Mouse (Mus musculus) forebrain, embryonic 13.5 days (tissue): Measurements from ENCODE around the gene Gstm6. TPM values are rescaled to one million over a fixed set of nuclear protein-coding genes. Genes with fewer than 3 reads are reported as not detected.
"Not testable (repeated sequence)": the region's sequence is repeated elsewhere in the genome, so short reads cannot be mapped to it uniquely, and the experiment has no call there.

Source experiments
- ATAC-seq: fragments of 200-750 bp; cut with Nextera tagmentation; 2 replicates; pipeline ENCODE4 v1.8.0; 2017
- H3K27ac ChIP-seq: fragments of 300-500 bp; sonication (generic); 2 replicates; pipeline ENCODE4 v1.5.1; 2015; ENCODE audit warnings: inconsistent platforms, mild to moderate bottlenecking, moderate library complexity
- H3K27me3 ChIP-seq: fragments of 300-500 bp; sonication (generic); 2 replicates; pipeline ENCODE4 v1.6.1; 2015; ENCODE audit warnings: mild to moderate bottlenecking, inconsistent platforms
- H3K36me3 ChIP-seq: fragments of 300-500 bp; sonication (generic); 2 replicates; pipeline ENCODE4 v1.6.1; 2015; ENCODE audit warnings: mild to moderate bottlenecking, inconsistent platforms; ENCODE audit not compliant: poor library complexity, severe bottlenecking
- H3K4me1 ChIP-seq: fragments of 300-500 bp; sonication (generic); 2 replicates; pipeline ENCODE4 v1.6.1; 2015; ENCODE audit warnings: inconsistent platforms
- H3K4me2 ChIP-seq: fragments of 300-500 bp; sonication (generic); 2 replicates; pipeline ENCODE4 v1.6.1; 2015; ENCODE audit warnings: inconsistent platforms, mild to moderate bottlenecking, moderate library complexity
- H3K4me3 ChIP-seq: fragments of 300-500 bp; sonication (generic); 2 replicates; pipeline ENCODE4 v1.5.1; 2015; ENCODE audit warnings: mild to moderate bottlenecking, inconsistent platforms
- H3K9ac ChIP-seq: fragments of 300-500 bp; sonication (generic); 2 replicates; pipeline ENCODE4 v1.6.1; 2015; ENCODE audit warnings: mild to moderate bottlenecking, inconsistent platforms
- H3K9me3 ChIP-seq: fragments of 300-500 bp; sonication (generic); replicated peaks from 2 replicates; pipeline ENCODE4 v1.6.1; 2016; ENCODE audit warnings: inconsistent platforms
- WGBS: fragments of 180-500 bp; shearing (Covaris S2); methylation state at CpG from one replicate; pipeline ENCODE4 v1.1.7; 2015; 5-methylcytosine and 5-hydroxymethylcytosine counted together
- polyA plus RNA-seq: library from polyadenylated mRNA; unstranded; fragments of >200 nt; fragmentation: Nextera tagmentation; extraction: Ambion mirVana; gene quantifications from 2 replicates; pipeline ENCODE4 v1.2.1, GENCODE M21; 2015

The Gstm6 gene
- polyA plus RNA-seq: 11.7 and 11.9 TPM in 2 replicates

DNA sequence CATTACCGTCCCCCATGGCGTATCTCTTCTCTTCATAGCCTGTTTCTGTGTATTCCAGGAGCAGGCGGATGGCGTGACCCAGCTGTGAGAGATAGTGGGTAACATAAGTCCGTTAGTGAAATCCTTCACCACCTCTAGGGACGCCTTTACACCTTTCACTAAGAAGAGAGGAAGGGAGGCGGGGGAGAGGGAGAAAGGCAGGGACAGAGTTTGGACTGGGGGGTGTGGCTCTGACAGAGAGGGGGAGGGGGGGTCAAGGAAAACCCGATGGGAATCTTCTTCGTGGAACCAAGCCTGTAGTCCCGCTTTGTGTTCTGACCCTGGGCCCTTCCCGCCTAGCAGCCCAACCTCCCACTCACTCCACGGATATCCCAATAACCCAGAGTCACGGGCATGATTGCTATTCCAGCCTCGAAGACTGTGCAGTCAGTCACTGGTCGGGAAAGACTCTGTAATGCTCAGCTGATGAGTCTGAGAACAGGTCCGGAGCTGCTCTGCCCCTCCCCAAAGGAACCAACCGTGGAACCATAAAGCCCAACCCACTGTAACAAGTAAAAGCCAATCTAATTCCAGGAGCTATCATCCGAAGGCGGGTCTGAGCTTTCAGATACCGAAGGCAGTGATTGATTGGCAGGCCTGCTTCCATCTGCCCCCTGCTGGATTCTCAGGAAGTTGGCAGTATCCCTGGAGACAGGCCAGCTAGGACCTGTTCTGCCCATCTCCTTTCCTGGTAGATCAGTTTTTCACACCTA lies at the start of gene Gstm6:
Gstm6 (minus strand) TSS at position 511 of the 752 bp plus-strand sequence.
- 14% methylated on average over 20 of the region's 20 CpGs for WGBS
- Histone ChIP-seq H3K36me3 (no peaks in the 10 kb centered on the region), H3K27me3 (no peaks in the 10 kb centered on the region), H3K4me1 (0 out of 2 replicates have a peak, but pooled peaks cover 3% of the 10 kb centered on the region), H3K27ac (no peak within 1 kb of the TSS), H3K4me2 (peak within 1 kb of the TSS; percentile 53), H3K4me3 (peak within 1 kb of the TSS; percentile 28), H3K9ac (peak within 1 kb of the TSS; percentile 41), H3K9me3 (no peaks in the 10 kb centered on the region)
- ATAC-seq: peak; percentile 87

DNA sequence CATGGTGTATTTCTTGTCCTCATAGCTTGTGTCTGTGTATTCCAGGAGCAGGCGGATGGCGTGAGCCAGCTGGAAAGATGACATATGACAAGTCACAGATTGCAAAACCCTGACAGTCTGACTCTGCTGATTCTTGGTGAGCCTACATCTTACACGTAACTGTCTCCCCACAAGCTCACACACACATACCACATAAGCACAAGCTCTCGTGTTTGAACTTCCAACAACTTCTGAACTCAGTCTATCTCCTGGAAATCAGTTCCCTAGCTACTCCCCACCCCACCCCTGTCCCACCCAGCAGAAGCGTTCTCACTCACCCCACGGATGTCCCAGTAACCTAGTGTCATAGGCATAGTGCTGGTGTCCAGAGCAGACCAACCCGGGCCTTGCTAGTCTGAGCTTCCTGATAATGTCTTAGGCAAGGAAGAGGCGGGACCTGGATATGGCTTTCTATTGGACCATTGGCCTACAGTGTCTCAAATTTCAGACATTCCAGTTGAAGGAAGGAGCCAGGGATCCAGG lies 42.6 kb upstream of the Gstm6 start, which contains the start of gene Gstm2:
Gstm2 (minus strand) TSS at position 413 of the 522 bp plus-strand sequence.
- WGBS: 71% methylated on average over 8 of the region's 8 CpGs
- Histone ChIP-seq H3K27me3 (no peaks in the 10 kb centered on the region), H3K9ac (no peak within 1 kb of the TSS), H3K36me3 (no peaks in the 10 kb centered on the region), H3K4me1 (no peaks in the 10 kb centered on the region), H3K27ac (no peak within 1 kb of the TSS), H3K4me2 (no peak within 1 kb of the TSS), H3K4me3 (no peak within 1 kb of the TSS), H3K9me3 (no peaks in the 10 kb centered on the region)
- ATAC-seq: no peak

DNA sequence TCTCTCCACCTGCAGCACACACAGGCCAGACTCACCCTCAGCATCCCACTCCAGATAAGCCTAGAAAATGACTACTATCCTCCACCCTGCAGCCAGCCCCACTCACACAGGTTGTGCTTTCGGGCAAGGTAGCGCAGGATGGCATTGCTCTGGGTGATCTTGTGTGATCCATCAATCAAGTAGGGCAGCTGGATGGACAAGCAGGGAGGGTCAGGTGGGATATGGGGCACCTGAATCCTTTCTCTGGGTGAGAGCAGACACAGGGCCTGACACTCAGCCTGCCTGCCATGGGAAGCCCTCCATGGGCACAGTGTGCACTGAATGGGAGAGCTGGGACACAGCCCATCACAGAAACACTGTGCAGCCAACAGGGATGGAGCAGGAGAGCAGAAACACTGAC lies 41.6 kb upstream of the Gstm6 start:
- 96% methylated on average over 2 of the region's 2 CpGs for WGBS
- not testable (repeated sequence) for H3K27me3 ChIP-seq, H3K4me2 ChIP-seq, H3K36me3 ChIP-seq, H3K9me3 ChIP-seq, H3K4me3 ChIP-seq, H3K9ac ChIP-seq, H3K27ac ChIP-seq, ATAC-seq, H3K4me1 ChIP-seq

DNA sequence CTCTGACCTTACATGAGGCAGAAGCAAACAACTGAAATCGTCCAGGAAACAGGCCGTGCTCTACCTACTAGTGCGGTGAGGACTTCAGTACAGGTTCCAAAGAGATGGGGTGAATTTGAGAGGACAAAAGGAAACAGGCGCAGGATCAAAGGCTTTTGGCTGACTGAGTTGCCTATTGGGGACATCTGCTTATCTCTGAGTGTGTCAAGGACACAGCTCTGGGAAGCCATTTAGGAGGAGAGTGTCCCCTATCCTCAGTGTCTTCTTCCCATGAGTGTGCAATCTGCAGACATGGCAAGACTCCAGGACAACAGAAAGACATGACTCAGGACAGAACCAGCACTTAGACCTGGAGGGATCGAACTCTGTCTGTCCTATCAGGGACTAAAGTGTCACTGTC lies 40.9 kb upstream of the Gstm6 start:
- ATAC-seq: no peak
- H3K4me2 ChIP-seq: no peak overlapping the region
- no peak overlapping the region for H3K4me3 ChIP-seq
- H3K27ac ChIP-seq: no peak overlapping the region
- H3K36me3 ChIP-seq: no peaks in the 10 kb centered on the region
- no peaks in the 10 kb centered on the region for H3K27me3 ChIP-seq
- 88% methylated on average over 5 of the region's 5 CpGs for WGBS
- H3K9me3 ChIP-seq: no peaks in the 10 kb centered on the region
- no peaks in the 10 kb centered on the region for H3K4me1 ChIP-seq
- H3K9ac ChIP-seq: no peak overlapping the region

DNA sequence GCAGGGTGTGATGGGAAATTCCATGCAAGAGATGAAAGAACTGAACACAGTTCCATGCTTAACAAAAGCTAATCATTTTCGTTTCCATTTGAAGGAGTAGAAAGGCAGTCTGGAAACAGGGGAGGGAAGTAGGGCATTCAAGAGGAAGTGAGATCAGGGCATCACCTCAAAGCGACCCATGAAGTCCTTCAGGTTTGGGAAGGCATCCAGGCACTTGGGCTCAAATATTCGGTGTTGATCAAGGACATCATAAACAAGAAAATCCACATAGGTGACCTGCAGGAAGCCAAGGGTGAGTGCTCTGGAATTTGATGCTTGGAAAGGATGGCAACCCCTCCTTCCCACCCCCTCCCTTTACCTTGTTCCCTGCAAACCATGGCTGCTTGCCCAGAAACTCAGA lies 40.2 kb upstream of the Gstm6 start:
- no peak overlapping the region for H3K27ac ChIP-seq
- WGBS: 78% methylated on average over 3 of the region's 3 CpGs
- ATAC-seq: no peak
- no peaks in the 10 kb centered on the region for H3K9me3 ChIP-seq
- H3K36me3 ChIP-seq: no peaks in the 10 kb centered on the region
- H3K4me2 ChIP-seq: no peak overlapping the region
- H3K4me3 ChIP-seq: no peak overlapping the region
- no peaks in the 10 kb centered on the region for H3K27me3 ChIP-seq
- no peak overlapping the region for H3K9ac ChIP-seq
- H3K4me1 ChIP-seq: no peaks in the 10 kb centered on the region

DNA sequence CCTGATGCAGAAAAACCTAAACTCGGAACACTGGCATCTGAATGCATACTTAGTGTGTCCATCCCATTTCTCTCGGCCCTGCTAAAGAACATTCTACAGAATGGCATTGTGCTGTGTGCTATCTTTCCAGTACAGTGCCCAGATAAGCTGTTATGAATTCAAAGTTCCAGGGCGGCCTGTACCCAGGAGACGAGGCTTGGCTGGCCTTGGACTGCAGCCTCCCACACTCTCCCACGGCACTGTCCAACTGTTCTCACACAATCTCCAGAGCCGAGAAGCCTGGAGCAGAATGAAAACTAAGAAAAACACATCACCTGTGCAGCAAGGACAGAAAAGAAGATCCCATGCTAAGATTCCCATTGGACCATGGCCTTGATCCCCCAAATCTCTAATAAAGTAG lies 39.2 kb upstream of the Gstm6 start:
- ATAC-seq: no peak
- H3K36me3 ChIP-seq: no peaks in the 10 kb centered on the region
- 85% methylated on average over 6 of the region's 6 CpGs for WGBS
- H3K4me1 ChIP-seq: no peaks in the 10 kb centered on the region
- H3K27me3 ChIP-seq: no peaks in the 10 kb centered on the region
- no peak overlapping the region for H3K4me3 ChIP-seq
- H3K4me2 ChIP-seq: no peak overlapping the region
- no peaks in the 10 kb centered on the region for H3K9me3 ChIP-seq
- H3K27ac ChIP-seq: no peak overlapping the region
- H3K9ac ChIP-seq: no peak overlapping the region

DNA sequence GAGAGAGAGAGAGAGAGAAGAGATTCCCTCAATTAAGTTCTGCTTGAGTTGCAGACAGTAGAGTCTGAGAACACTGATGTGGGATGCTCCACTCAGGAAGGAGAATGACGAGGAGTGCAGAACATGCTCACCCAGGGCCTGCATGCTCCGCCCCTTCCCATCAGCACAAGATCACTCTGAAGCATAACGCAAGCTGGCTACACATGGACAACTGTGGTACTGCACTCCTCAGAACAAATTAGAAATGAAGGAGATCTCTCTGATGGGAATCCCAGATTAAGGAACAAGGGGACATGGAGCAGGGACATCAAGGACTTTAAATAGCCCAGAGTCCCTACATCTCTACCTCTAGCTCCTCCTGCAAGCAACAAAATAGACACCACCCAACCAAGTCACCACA lies 37.7 kb upstream of the Gstm6 start:
- Histone ChIP-seq H3K27ac (no peak overlapping the region), H3K4me3 (no peak overlapping the region), H3K9ac (no peak overlapping the region), H3K27me3 (no peaks in the 10 kb centered on the region), H3K9me3 (no peaks in the 10 kb centered on the region), H3K36me3 (no peaks in the 10 kb centered on the region), H3K4me1 (no peaks in the 10 kb centered on the region), H3K4me2 (no peak overlapping the region)
- no peak for ATAC-seq
- WGBS: 73% methylated on average over 3 of the region's 3 CpGs

DNA sequence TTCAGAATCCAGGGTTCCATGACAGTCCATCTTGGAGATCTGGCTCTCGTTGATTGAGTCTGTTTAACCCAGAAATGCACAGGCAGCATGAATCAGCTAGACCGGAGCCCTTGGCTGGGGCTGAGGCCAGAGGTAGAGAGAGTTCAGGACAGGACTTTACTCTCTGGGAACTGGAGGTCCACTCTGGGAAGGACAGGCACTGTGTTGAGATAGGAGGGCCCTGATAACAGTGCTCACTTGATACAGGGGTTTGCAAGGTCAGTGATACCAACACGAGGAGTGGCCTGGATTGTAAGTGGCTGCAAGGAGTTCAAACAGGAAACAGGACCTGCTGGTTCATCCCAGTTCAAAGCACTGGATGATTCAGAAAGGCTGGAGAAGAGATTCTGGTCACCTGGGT lies 34.1 kb upstream of the Gstm6 start:
- no peak for ATAC-seq
- Histone ChIP-seq H3K9me3 (no peaks in the 10 kb centered on the region), H3K27me3 (no peaks in the 10 kb centered on the region), H3K4me3 (no peak overlapping the region), H3K9ac (no peak overlapping the region), H3K27ac (no peak overlapping the region), H3K4me2 (no peak overlapping the region), H3K36me3 (no peaks in the 10 kb centered on the region), H3K4me1 (no peaks in the 10 kb centered on the region)
- WGBS: 77% methylated on average over 3 of the region's 3 CpGs

DNA sequence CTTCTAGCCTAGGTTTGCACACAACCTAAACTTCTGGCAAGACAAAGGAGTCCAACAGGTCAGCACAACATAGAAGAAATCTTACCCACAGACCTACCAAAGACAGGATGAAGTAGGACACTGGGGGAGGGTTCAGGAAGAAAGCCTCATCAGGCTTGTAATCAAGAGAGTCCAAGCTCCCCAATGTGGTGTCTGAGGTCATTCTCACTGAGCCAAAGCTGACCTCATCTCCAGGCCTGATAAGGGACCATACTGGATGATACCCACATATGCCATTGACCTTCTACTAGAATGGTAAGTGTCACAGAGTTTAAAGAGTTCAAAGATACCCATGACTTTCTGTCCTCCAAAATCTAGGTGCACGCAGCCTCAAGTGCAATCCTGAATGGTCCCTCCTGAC lies 30.7 kb upstream of the Gstm6 start:
- no peak overlapping the region for H3K4me3 ChIP-seq
- no peak overlapping the region for H3K27ac ChIP-seq
- H3K36me3 ChIP-seq: no peaks in the 10 kb centered on the region
- no peak for ATAC-seq
- H3K4me2 ChIP-seq: no peak overlapping the region
- 93% methylated on average over 1 of the region's 1 CpGs for WGBS
- H3K4me1 ChIP-seq: no peaks in the 10 kb centered on the region
- no peaks in the 10 kb centered on the region for H3K27me3 ChIP-seq
- no peaks in the 10 kb centered on the region for H3K9me3 ChIP-seq
- no peak overlapping the region for H3K9ac ChIP-seq

DNA sequence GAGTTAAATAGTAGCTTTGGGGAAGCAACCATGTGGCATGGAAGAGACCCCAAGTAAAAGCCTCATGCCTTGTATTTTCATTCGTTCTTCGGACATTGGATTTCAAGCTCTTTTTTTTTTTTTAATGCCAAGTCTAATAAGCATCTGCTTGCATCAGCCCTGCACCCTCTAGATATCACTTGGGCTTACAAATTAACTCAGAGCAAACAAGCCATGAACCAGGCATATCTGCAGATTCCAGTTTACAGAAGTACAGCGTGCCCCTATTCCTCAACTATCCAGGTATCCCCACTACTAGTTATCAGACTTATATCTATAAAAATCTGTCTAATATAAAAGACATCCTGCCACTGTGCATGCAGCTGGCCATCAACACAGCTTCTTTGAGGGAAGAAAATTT lies 28.5 kb upstream of the Gstm6 start:
- Histone ChIP-seq H3K4me2 (no peak overlapping the region), H3K27me3 (no peaks in the 10 kb centered on the region), H3K9ac (no peak overlapping the region), H3K27ac (no peak overlapping the region), H3K4me1 (no peaks in the 10 kb centered on the region), H3K4me3 (no peak overlapping the region), H3K36me3 (no peaks in the 10 kb centered on the region), H3K9me3 (no peaks in the 10 kb centered on the region)
- no peak for ATAC-seq
- WGBS: 93% methylated on average over 3 of the region's 3 CpGs

DNA sequence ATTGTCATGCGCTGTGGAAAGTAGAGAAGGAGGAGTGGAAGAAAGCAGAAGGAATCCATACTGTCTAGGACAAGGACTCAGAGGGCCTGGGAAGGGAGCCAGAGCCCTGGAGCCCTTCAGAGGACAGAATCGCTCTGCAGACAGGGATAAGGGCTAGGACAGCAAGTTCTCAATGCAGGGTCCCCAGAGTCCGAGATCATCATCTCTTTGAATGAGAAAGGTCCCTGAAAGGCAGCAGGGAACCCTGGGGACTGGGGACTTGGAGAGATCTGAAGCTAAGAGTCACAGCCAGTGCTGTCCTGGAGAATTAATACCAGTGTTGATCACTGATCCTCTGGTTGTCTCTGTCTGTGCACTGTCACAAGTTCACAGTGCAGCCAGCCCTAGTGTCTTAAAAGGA lies 27.6 kb upstream of the Gstm6 start:
- 53% methylated on average over 3 of the region's 3 CpGs for WGBS
- not testable (repeated sequence) for H3K4me1 ChIP-seq, ATAC-seq, H3K27me3 ChIP-seq, H3K4me2 ChIP-seq, H3K4me3 ChIP-seq, H3K9me3 ChIP-seq, H3K36me3 ChIP-seq, H3K27ac ChIP-seq, H3K9ac ChIP-seq

DNA sequence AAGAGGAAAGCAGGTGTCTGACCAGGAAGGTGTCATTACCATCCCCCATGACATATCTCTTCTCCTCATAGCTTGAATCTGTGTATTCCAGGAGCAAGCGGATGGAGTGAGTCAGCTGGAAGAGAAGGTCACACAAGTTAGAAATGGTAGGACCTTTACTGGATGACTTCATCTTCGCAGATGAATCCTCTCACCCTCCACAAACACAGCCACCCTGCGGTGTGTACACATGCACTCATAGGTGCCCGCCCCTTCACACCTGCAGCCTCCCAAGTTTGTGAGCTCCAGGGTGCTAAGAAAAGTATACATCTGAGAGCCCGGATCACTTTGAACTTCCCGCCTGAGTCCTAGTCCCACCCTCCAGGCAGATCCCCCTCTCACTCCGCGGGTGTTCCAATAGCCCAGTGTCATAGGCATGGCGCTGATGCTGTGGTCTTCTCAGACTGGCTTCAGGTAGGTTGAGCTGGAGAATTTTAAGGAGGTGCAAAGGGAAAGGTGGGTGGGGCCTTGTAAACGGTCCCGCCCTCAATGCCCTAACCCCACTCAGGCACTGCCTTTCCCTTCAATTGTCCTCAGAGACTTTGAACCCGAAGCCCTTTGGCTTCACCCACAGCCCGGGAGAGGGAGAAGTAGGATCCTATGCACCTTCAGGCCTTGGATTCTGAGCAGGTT lies 25.3 kb upstream of the Gstm6 start, which contains the start of gene Gstm3:
Gstm3 (minus strand) TSS at position 560 of the 672 bp plus-strand sequence.
- Histone ChIP-seq H3K36me3 (no peaks in the 10 kb centered on the region), H3K9ac (no peak within 1 kb of the TSS), H3K27me3 (no peaks in the 10 kb centered on the region), H3K27ac (no peak within 1 kb of the TSS), H3K4me3 (no peak within 1 kb of the TSS), H3K9me3 (no peaks in the 10 kb centered on the region), H3K4me2 (no peak within 1 kb of the TSS), H3K4me1 (peaks cover 13% of the 10 kb centered on the region; the same call in 1 of the 2 replicates)
- ATAC-seq: no peak
- 68% methylated on average over 13 of the region's 13 CpGs for WGBS
